Mouse (Mus musculus) Patski (cell line): ENCODE measurements at regions not wholly inside any gene's neighbourhood (a gene's known extent, or its start where the extent isn't known, plus 50 kb on each side); places are given as distances from the start of the nearest gene placed in this dataset.

Source experiments
- ATAC-seq: fragments of 100-300 bp; one replicate; pipeline ENCODE4 v1.8.0; 2021
- CTCF ChIA-PET: fragments of 350-600 bp; sonication (Branson Sonifier 250); formaldehyde crosslinking; loops from one replicate; lab custom pipeline; 2022; ENCODE audit warnings: inconsistent platforms; lab: Charles Lee
- POLR2A ChIA-PET: fragments of 350-600 bp; sonication (Branson Sonifier 250); formaldehyde crosslinking; loops from one replicate; lab custom pipeline; 2022; ENCODE audit warnings: antibody characterized with exemption, inconsistent platforms; lab: Charles Lee
- DNase-seq: peaks from one replicate; pipeline ENCODE4 v3.0.0-alpha.2; 2011; ENCODE audit warnings: low read depth, low spot score
- H3K27me3 ChIP-seq: fragments of 371-371 bp; one replicate; pipeline ENCODE4 v1.5.1; 2021
- CTCF ChIP-seq: fragments of 100-300 bp; IDR thresholded peaks from one replicate; pipeline ENCODE4 v1.5.1; 2021
- in situ Hi-C: fragments of 300-500 bp; cut with MboI; formaldehyde crosslinking; loops from 3 replicates; pipeline ENCODE4 v1.11.1; 2018; ENCODE audit warnings: low pct_unique_long_range_greater_than_20kb, mixed read lengths

DNA sequence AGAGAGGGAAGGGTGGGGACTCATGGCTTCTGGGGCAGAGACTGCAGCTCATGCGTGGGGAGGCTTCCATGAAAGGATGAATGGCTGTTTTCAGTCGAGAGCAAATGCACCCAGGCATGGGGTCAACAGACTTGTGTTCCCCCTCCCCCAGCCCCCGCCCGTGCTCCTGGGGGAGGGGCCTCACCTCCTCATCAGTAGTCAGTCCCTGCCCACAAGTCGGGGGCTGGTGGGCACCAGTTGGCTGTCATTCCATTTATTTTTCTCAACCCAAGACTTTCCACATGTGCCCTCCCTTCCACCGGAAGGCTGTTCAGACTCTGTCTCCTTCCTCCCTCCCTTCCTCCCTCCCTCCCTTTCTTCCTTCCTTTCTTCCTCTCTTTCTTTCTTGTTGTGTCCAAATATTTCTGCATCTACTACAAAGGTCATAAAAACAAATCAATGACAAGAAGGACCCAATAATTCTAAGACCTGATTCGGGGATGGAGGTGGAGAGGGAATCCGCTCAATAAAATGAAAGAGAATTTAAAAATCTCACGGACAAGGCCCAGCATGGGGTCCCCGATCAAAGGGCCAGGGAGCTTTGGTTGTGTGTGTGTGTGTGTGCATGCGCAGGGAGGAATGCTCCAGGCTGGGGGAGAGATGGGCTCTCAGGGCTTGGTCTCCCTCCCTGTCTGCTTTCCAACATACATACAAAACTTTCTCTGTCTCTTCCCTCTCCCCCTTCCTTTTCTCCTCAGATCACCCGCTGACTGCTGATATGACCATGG lies 57.7 kb downstream of the Rpl14 start:
- ATAC-seq = no peak
- ChIA-PET POLR2A (no interaction called here), CTCF (no interaction called here)
- DNase-seq = no peak
- in situ Hi-C loops = no loop called here
- TF ChIP-seq CTCF = no peak
- H3K27me3 ChIP-seq = peaks cover 4% of the 10 kb centered on the region

- POLR2A ChIA-PET = no interaction called here
- CTCF ChIA-PET = no interaction called here
- in situ Hi-C loops = no loop called here
- no peak for TF ChIP-seq CTCF
- DNase-seq (no peak), ATAC-seq (no peak)
- peaks cover 4% of the 10 kb centered on the region for H3K27me3 ChIP-seq
Observed at GRCm38 (mm10) chr9:120629609-120630008, 58.4 kb downstream of the Rpl14 start.

DNA sequence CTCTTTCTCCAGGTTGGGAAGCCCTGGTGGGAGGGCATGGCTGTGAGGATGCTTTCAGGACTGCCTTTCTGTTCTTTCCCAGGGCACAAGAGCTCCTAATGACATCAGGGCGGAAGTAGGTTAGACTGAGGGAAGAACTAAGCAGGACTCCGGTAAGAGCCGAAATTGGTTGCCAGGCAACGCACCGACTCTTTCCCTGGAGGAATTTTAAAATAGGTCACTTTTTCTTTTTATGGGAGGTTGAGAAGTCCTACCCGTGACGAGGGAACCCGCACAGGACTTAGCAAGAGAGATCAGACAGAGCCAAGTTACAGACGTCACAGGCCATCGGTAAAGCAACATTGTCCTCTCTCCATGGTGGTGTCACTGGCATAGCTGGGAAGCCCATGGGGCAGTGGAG lies 61.6 kb downstream of the Rpl14 start:
- no peak for TF ChIP-seq CTCF
- ATAC-seq = no peak
- in situ Hi-C loops = no loop called here
- ChIA-PET CTCF (no interaction called here), POLR2A (no interaction called here)
- no peak for DNase-seq
- peaks cover 4% of the 10 kb centered on the region for H3K27me3 ChIP-seq

DNA sequence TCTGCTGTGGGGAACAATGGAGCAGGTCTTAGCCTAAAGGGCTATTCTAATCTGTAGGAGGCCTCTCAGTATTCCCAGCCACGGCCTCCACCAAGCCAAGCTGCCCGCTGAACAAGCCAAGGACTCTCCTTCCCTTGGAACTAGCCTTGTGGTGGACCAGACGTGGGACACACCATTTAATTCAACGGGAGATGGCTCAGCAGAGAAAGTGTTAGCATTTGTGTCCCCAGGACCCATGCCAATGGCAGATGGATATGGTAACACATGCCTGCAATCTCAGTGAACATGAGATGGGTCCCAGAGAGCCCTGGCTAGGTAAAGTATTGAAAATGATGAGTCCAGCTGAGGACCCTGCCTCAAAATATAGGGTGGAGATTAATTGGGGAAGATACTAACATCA lies 71.4 kb downstream of the Rpl14 start:
- DNase-seq = no peak
- TF ChIP-seq CTCF = no peak
- in situ Hi-C loops = no loop called here
- no peak for ATAC-seq
- POLR2A ChIA-PET = no interaction called here
- H3K27me3 ChIP-seq = no peaks in the 10 kb centered on the region
- CTCF ChIA-PET = no interaction called here

DNA sequence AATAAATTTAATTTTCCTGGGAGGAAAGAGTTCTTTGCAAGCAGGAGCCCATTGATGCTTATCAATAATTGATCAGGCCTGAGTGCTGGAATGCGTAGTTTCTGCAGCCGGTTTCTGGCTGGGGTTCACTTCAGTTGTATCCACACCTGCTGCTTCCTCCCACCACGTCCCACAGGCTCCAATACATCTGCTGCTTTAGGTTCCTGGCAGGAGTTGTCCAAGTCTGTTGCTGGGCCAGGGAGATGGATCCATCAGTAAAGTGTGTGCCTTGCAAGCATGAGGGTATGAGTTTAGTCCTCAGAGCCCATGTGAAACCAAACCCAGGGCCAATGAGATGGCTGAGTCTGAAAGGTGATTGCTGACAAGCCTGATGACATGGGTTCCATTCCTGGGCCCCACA lies 72.1 kb downstream of the Rpl14 start:
- in situ Hi-C loops = no loop called here
- POLR2A ChIA-PET = no interaction called here
- DNase-seq = no peak
- TF ChIP-seq CTCF = no peak
- no peaks in the 10 kb centered on the region for H3K27me3 ChIP-seq
- no peak for ATAC-seq
- CTCF ChIA-PET = no interaction called here

GRCm38 (mm10) chr9:120645776-120646175 lies 74.5 kb downstream of the Rpl14 start:
- no peak for TF ChIP-seq CTCF
- no peaks in the 10 kb centered on the region for H3K27me3 ChIP-seq
- no peak for ATAC-seq
- ChIA-PET POLR2A (no interaction called here), CTCF (no interaction called here)
- no peak for DNase-seq
- in situ Hi-C loops = no loop called here

GRCm38 (mm10) chr9:120646806-120647667 lies 75.8 kb downstream of the Rpl14 start:
- CTCF ChIA-PET = no interaction called here
- no peak for ATAC-seq
- no peaks in the 10 kb centered on the region for H3K27me3 ChIP-seq

DNA sequence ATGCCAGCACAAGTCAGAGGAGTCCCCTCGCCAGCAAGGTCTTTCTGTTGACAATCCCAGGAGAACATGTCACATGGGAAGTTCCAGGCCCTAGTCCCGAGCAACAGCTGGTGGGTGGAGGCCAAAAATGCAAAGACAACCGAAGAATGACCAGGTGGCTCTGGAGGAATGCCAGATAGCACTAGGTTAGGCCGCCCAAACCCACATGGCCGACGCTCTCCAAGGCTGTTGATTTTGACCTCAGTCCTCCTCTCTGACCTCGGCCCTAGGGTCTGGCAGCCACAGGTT lies 76.4 kb downstream of the Rpl14 start:
- CTCF ChIA-PET = no interaction called here
- TF ChIP-seq CTCF = no peak

More at GRCm38 (mm10) chr9:120646806-120647667, 75.8 kb downstream of the Rpl14 start:
- in situ Hi-C loops = no loop called here
- DNase-seq = no peak
- TF ChIP-seq CTCF = no peak
- POLR2A ChIA-PET = no interaction called here

GRCm38 (mm10) chr9:120652733-120653132 lies 81.5 kb downstream of the Rpl14 start:
- H3K27me3 ChIP-seq = no peaks in the 10 kb centered on the region
- ChIA-PET CTCF (interaction anchor here (0.7 kb wide), 1 partner anchor 26 kb away, joined by 4 read pairs; no protein-coding TSS in a partner anchor), POLR2A (no interaction called here)
- ATAC-seq (no peak), DNase-seq (no peak)
- no peak for TF ChIP-seq CTCF
- in situ Hi-C loops = no loop called here

More for the DNA sequence above, 76.4 kb downstream of the Rpl14 start:
- POLR2A ChIA-PET = no interaction called here
- in situ Hi-C loops = no loop called here
- no peak for DNase-seq
- H3K27me3 ChIP-seq = no peaks in the 10 kb centered on the region
- ATAC-seq = no peak

DNA sequence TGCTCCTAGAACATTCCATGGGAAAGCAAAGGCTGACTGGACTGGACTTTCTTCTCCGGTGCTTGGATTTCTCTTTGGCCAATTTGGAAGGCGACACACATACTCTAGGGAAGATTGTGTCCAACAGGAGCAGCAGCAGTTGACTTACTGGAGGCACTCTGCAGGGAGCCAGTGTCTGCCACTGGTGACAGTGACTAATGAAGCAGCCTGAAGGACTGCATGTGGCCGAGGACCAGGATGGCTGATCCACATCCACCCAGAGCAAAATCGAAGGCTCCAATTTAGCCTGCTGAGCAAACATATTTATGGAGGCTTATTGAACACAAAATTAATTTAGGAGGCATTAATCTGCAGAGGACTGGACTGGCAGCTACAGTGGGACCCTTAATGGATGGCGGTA lies 81.9 kb downstream of the Rpl14 start:
- ATAC-seq (no peak), DNase-seq (no peak)
- H3K27me3 ChIP-seq = peaks cover 3% of the 10 kb centered on the region
- CTCF ChIA-PET = interaction anchor here (0.7 kb wide), 1 partner anchor 27 kb away, joined by 4 read pairs; no protein-coding TSS in a partner anchor
- in situ Hi-C loops = no loop called here
- POLR2A ChIA-PET = no interaction called here
- no peak for TF ChIP-seq CTCF

DNA sequence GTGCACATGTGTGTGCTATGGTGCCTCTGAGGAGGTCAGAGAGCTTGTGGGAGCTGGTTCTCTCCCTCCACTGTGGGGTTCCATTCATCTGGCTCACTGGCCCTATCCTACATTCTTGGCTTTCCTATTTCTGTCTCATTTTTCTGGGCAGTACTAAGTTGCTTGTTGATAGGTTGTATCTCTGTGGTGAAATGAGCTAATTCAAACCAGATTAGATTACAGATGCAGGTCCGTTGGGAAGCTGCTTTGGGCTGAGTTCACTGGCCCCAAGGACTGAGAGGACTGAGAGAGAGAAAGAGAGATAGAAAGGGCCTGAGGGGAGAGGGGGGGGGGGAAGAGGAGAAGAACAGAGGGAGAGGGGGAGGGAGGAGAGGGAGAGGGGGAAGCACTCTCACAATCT lies 83.5 kb downstream of the Rpl14 start:
- in situ Hi-C loops = no loop called here
- no peak for TF ChIP-seq CTCF
- ChIA-PET CTCF (no interaction called here), POLR2A (no interaction called here)
- ATAC-seq (no peak), DNase-seq (no peak)
- H3K27me3 ChIP-seq = peaks cover 3% of the 10 kb centered on the region
